ENCODE assay signal across 24 mouse cellular contexts in the genomic region with DNA sequence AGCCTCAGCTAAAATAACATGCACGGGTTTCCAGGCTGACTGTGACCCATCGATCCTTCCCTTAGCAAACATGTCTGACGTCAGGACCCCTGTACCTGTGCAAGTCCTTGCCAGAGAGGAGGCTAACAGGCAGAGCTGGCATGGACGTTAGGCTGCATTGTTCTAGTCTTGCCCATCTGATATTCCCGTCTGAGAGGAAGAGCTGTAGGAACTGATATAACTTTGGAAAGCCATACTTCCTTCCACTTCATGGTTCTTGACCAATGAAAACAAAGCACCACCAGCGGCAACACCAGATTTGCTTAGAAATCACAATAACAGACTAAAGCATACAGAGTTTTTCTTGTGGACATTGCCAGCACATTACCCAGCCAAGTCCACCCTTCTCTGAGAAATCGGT.
A peak's percentile ranks its signal among the peaks of the same experiment; 100 is the strongest.
DNase-seq lines count a peak whose midpoint lies in the region; ATAC-seq lines count a peak whose summit lies in the region.
"Had no signal": no experiment of that assay in that cellular context is flagged by ENCODE, and none has a peak within 500 bp of the region (broad histone marks: within the 10 kb centered on the region; RNA-seq: fewer than 3 reads in every experiment).

No protein-coding gene starts in this region.

- peak; percentile 72 for ATAC-seq in heart, embryonic 12.5 days (ENCODE audit: insufficient number of reproducible peaks, low FRiP score)
- ATAC-seq in heart, embryonic 16.5 days (replicated peaks; ENCODE audit: extremely low read depth, insufficient read depth, low FRiP score): peak; percentile 67
- ATAC-seq: forebrain, embryonic 15.5 days; hindbrain, postnatal 0 days; intestine, embryonic 16.5 days had no signal

- no peaks in the 10 kb centered on the region for H3K9me3 ChIP-seq in heart, embryonic 12.5 days (replicated peaks)
- no peaks in the 10 kb centered on the region for H3K9me3 ChIP-seq in heart, embryonic 16.5 days (replicated peaks; ENCODE audit: control insufficient read depth, low read length)
- H3K9me3 ChIP-seq: embryonic facial prominence, embryonic 13.5 days; forebrain, embryonic 15.5 days; neural tube, embryonic 15.5 days had no signal

- DNase-seq in lung, adult 18-20 months: peak; percentile 11 to 17
- DNase-seq in lung, postnatal 14 days: no peak
- DNase-seq in lung, postnatal 36 days: peak; percentile 33
- DNase-seq in urinary bladder, postnatal 14 days (ENCODE audit: low spot score): no peak
- no peak for DNase-seq in frontal cortex, postnatal 25 days (ENCODE audit: low spot score in 2 of 2)
- DNase-seq: adrenal gland, adult 2 months; cerebellum, adult 18-20 months; cerebellum, postnatal 36 days; embryo, embryonic 11 days; gastrocnemius, postnatal 36 days; kidney, postnatal 25 days; layer of hippocampus, postnatal 36 days; right cerebral cortex, adult 18-20 months; right cerebral cortex, postnatal 4 days; thymus, adult 2 months; thymus, postnatal 4 days had no signal

- H3K27me3 ChIP-seq in heart, embryonic 12.5 days (replicated peaks): no peaks in the 10 kb centered on the region
- H3K27me3 ChIP-seq in heart, embryonic 16.5 days (ENCODE audit: control insufficient read depth, insufficient read depth, low read length): no peaks in the 10 kb centered on the region
- H3K27me3 ChIP-seq: embryonic facial prominence, embryonic 13.5 days; forebrain, embryonic 15.5 days; neural tube, embryonic 15.5 days had no signal

- no peak overlapping the region for H3K9ac ChIP-seq in heart, embryonic 12.5 days
- H3K9ac ChIP-seq in heart, embryonic 16.5 days (ENCODE audit: low read length): no peak overlapping the region
- H3K9ac ChIP-seq: embryonic facial prominence, embryonic 13.5 days; forebrain, embryonic 15.5 days; neural tube, embryonic 15.5 days had no signal

- no peak overlapping the region for H3K4me2 ChIP-seq in heart, embryonic 12.5 days
- H3K4me2 ChIP-seq in heart, embryonic 16.5 days (ENCODE audit: low read depth, low read length): no peak overlapping the region
- H3K4me2 ChIP-seq: embryonic facial prominence, embryonic 13.5 days; forebrain, embryonic 15.5 days; midbrain, embryonic 11.5 days; neural tube, embryonic 15.5 days had no signal

- H3K4me1 ChIP-seq in heart, embryonic 12.5 days (replicated peaks): no peaks in the 10 kb centered on the region
- H3K4me1 ChIP-seq in heart, embryonic 16.5 days (ENCODE audit: control insufficient read depth, insufficient read depth, low read length): no peaks in the 10 kb centered on the region
- H3K4me1 ChIP-seq: embryonic facial prominence, embryonic 13.5 days; forebrain, embryonic 15.5 days; neural tube, embryonic 15.5 days had no signal

- H3K36me3 ChIP-seq in heart, embryonic 12.5 days: no peaks in the 10 kb centered on the region
- no peaks in the 10 kb centered on the region for H3K36me3 ChIP-seq in heart, embryonic 16.5 days (ENCODE audit: control insufficient read depth, insufficient read depth)
- H3K36me3 ChIP-seq: embryonic facial prominence, embryonic 13.5 days; forebrain, embryonic 15.5 days; neural tube, embryonic 15.5 days had no signal

- H3K4me3 ChIP-seq in heart, embryonic 12.5 days: no peak overlapping the region
- no peak overlapping the region for H3K4me3 ChIP-seq in heart, embryonic 16.5 days (ENCODE audit: low read length)
- H3K4me3 ChIP-seq: embryonic facial prominence, embryonic 13.5 days; forebrain, embryonic 15.5 days; neural tube, embryonic 15.5 days had no signal

- WGBS in heart, embryonic 12.5 days: 53% methylated on average over 7 of the region's 7 CpGs
- 58% methylated on average over 7 of the region's 7 CpGs for WGBS in heart, embryonic 16.5 days

- H3K27ac ChIP-seq in heart, embryonic 12.5 days (ENCODE audit: poor library complexity, severe bottlenecking): no peak overlapping the region
- H3K27ac ChIP-seq in heart, embryonic 16.5 days (ENCODE audit: low read length): no peak overlapping the region
- H3K27ac ChIP-seq: embryonic facial prominence, embryonic 13.5 days; forebrain, embryonic 15.5 days; hindbrain, postnatal 0 days; neural tube, embryonic 15.5 days had no signal

Comparison
In these comparisons a context has a peak if more than half of its experiments do, and no peak if none do; other contexts are left out.
1. DNase-seq: peak in lung, adult 18-20 months (2 of 2) and lung, postnatal 36 days (single experiment); none in lung, postnatal 14 days (single experiment), urinary bladder, postnatal 14 days (single experiment) and frontal cortex, postnatal 25 days (0 of 2).